Mouse (Mus musculus) liver, embryonic 15.5 days (tissue): ENCODE results near the gene Pdx1. TPM values are rescaled to one million over a fixed set of nuclear protein-coding genes. Genes with fewer than 3 reads are reported as not detected.

Source experiments
- ATAC-seq: fragments of 200-750 bp; cut with Nextera tagmentation; 2 replicates; pipeline ENCODE4 v1.8.0; 2017; ENCODE audit warnings: moderate number of reproducible peaks, mild to moderate bottlenecking, moderate library complexity; ENCODE audit not compliant: insufficient read depth
- H3K27ac ChIP-seq: fragments of 300-500 bp; sonication (generic); replicated peaks from 2 replicates; pipeline ENCODE4 v1.5.1; 2015; ENCODE audit warnings: mild to moderate bottlenecking, inconsistent platforms
- H3K27me3 ChIP-seq: fragments of 300-500 bp; sonication (generic); 2 replicates; pipeline ENCODE4 v1.6.1; 2015; ENCODE audit warnings: mild to moderate bottlenecking, inconsistent platforms
- H3K36me3 ChIP-seq: fragments of 300-500 bp; sonication (generic); replicated peaks from 2 replicates; pipeline ENCODE4 v1.6.1; 2015; ENCODE audit warnings: moderate library complexity, mild to moderate bottlenecking, inconsistent platforms
- H3K4me1 ChIP-seq: fragments of 300-500 bp; sonication (generic); replicated peaks from 2 replicates; pipeline ENCODE4 v1.6.1; 2015; ENCODE audit warnings: inconsistent platforms
- H3K4me2 ChIP-seq: fragments of 300-500 bp; sonication (generic); 2 replicates; pipeline ENCODE4 v1.6.1; 2015; ENCODE audit warnings: moderate library complexity, mild to moderate bottlenecking, inconsistent platforms
- H3K4me3 ChIP-seq: fragments of 300-500 bp; sonication (generic); replicated peaks from 2 replicates; pipeline ENCODE4 v1.5.1; 2015; ENCODE audit warnings: mild to moderate bottlenecking, inconsistent platforms
- H3K9ac ChIP-seq: fragments of 300-500 bp; sonication (generic); 2 replicates; pipeline ENCODE4 v1.6.1; 2015; ENCODE audit warnings: moderate library complexity, mild to moderate bottlenecking, inconsistent platforms
- H3K9me3 ChIP-seq: fragments of 300-500 bp; sonication (generic); replicated peaks from 2 replicates; pipeline ENCODE4 v1.6.1; 2016; ENCODE audit warnings: inconsistent platforms
- WGBS: fragments of 180-500 bp; shearing (Covaris S2); methylation state at CpG from one replicate; pipeline ENCODE4 v1.1.7; 2015; ENCODE audit warnings: mixed read lengths; ENCODE audit not compliant: insufficient replicate concordance; 5-methylcytosine and 5-hydroxymethylcytosine counted together
- microRNA-seq: library from miRNA; unstranded; fragments of <30 nt; microRNA quantifications from one replicate; pipeline ENCODE4, GENCODE M21; 2016
- polyA plus RNA-seq: library from polyadenylated mRNA; unstranded; fragments of >200 nt; fragmentation: Nextera tagmentation; extraction: Ambion mirVana; gene quantifications from 2 replicates; pipeline ENCODE4 v1.2.1, GENCODE M21; 2015

The Pdx1 gene
- polyA plus RNA-seq, 1 experiment from 2014 or later = not detected

- H3K27me3 ChIP-seq = peaks cover 94% of the 10 kb centered on the region
- 3% methylated on average over 39 of the region's 39 CpGs for WGBS
- no peak overlapping the region; the same call in 1 of the 2 replicates for H3K4me2 ChIP-seq
- no peak for ATAC-seq
- H3K36me3 ChIP-seq = no peaks in the 10 kb centered on the region
- H3K9me3 ChIP-seq = no peaks in the 10 kb centered on the region
- no peaks in the 10 kb centered on the region for H3K4me1 ChIP-seq
- no peak overlapping the region for H3K27ac ChIP-seq
- H3K4me3 ChIP-seq = no peak overlapping the region
- H3K9ac ChIP-seq = no peak overlapping the region
Observed at GRCm38 (mm10) chr5:147314646-147315431, 45.1 kb downstream of the Pdx1 start.

GRCm38 (mm10) chr5:147315432-147316075 lies 45.8 kb downstream of the Pdx1 start:
- no peak overlapping the region for H3K9ac ChIP-seq
- no peak overlapping the region for H3K27ac ChIP-seq
- H3K4me3 ChIP-seq = no peak overlapping the region
- peaks cover 87% of the 10 kb centered on the region for H3K27me3 ChIP-seq
- no peak for ATAC-seq
- WGBS = 1% methylated on average over 25 of the region's 25 CpGs
- H3K9me3 ChIP-seq = no peaks in the 10 kb centered on the region
- H3K4me2 ChIP-seq = no peak overlapping the region
- H3K36me3 ChIP-seq = no peaks in the 10 kb centered on the region
- H3K4me1 ChIP-seq = no peaks in the 10 kb centered on the region

DNA sequence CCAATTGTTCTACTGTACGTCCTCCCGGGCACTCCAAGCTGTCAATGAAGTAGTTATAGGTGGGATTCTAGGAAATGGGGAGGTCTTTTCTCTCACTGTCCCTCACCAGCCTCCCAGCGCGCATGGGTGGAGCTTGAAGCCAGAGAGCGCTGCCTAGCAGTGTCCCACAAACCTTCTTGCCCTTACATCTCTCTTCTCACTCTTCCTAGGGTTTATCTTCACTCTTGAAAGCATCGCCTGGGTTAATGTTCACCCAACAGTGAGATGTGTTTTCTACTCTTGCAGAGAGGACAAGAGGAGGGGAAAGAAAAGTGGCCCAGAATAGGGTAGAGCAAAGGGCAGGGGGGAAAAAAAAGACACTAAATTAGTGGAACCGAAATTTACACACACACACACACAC lies 47.6 kb downstream of the Pdx1 start:
- Histone ChIP-seq H3K4me1 (no peaks in the 10 kb centered on the region), H3K9ac (no peak overlapping the region), H3K27ac (no peak overlapping the region), H3K36me3 (no peaks in the 10 kb centered on the region), H3K4me3 (no peak overlapping the region), H3K9me3 (no peaks in the 10 kb centered on the region), H3K27me3 (peaks cover 81% of the 10 kb centered on the region), H3K4me2 (no peak overlapping the region)
- ATAC-seq = no peak
- 12% methylated on average over 7 of the region's 7 CpGs for WGBS

GRCm38 (mm10) chr5:147317991-147318390 lies 48.2 kb downstream of the Pdx1 start:
- H3K9me3 ChIP-seq = no peaks in the 10 kb centered on the region
- no peak overlapping the region for H3K4me2 ChIP-seq
- H3K4me3 ChIP-seq = no peak overlapping the region
- no peak overlapping the region for H3K27ac ChIP-seq
- no peaks in the 10 kb centered on the region for H3K36me3 ChIP-seq
- WGBS = 31% methylated on average over 7 of the region's 7 CpGs
- H3K4me1 ChIP-seq = 0 out of 2 replicates have a peak, but pooled peaks cover 7% of the 10 kb centered on the region
- H3K27me3 ChIP-seq = peaks cover 79% of the 10 kb centered on the region
- no peak for ATAC-seq
- H3K9ac ChIP-seq = no peak overlapping the region

DNA sequence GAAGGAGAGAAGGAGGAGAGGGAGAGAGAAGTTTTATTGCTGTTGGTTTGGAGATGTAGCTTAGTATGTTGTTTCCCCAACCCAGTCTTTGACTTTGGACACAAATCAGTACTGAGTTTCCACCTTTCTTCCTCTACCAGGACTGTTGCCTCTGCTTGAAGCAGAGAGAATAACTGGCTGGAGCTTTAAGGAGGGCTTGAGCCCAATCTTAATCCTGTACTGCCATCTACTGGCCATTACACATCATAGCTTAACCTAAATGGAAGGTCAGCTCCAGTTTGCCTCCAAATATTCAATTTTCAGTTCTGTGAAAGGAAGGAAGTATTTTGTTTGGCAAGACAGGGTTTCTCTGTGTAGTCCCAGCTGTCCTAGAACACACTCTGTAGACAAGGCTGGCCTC lies 49.9 kb downstream of the Pdx1 start:
- H3K9me3 ChIP-seq = no peaks in the 10 kb centered on the region
- H3K4me2 ChIP-seq = no peak overlapping the region
- no peak overlapping the region for H3K4me3 ChIP-seq
- no peak overlapping the region for H3K27ac ChIP-seq
- no peak for ATAC-seq
- H3K27me3 ChIP-seq = peaks cover 62% of the 10 kb centered on the region
- H3K9ac ChIP-seq = no peak overlapping the region
- H3K4me1 ChIP-seq = 0 out of 2 replicates have a peak, but pooled peaks cover 10% of the 10 kb centered on the region
- H3K36me3 ChIP-seq = no peaks in the 10 kb centered on the region

DNA sequence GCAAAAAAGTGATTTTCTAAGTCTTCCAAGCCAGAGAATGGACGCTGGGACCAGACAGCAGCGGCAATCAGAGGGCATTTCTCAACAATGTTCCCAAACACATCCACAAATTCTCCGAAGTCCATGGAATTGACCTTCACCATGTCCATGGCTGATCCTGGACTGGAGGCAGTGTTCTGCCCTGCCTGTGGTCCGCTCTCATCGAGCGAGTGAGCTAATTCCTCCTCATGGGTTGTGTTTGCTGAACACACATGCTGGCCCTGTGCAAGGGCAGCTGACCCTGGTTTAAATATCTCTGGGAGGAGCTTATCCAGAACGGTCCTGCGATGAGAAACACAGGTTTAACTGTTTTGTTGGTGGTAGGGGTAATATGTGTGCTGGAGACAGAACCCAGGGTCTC lies 52.4 kb downstream of the Pdx1 start, which contains the start of gene Urad:
Gene Urad (minus strand): TSS at position 258 of the 400 bp plus-strand sequence.
- WGBS = 50% methylated on average over 8 of the region's 8 CpGs
- 0 out of 2 replicates have a peak within 1 kb of the TSS, but pooled peaks have one; percentile 14 for H3K27ac ChIP-seq
- peak within 1 kb of the TSS; percentile 18; the same call in 1 of the 2 replicates for H3K4me2 ChIP-seq
- peaks cover 37% of the 10 kb centered on the region for H3K27me3 ChIP-seq
- H3K4me1 ChIP-seq = 0 out of 2 replicates have a peak, but pooled peaks cover 10% of the 10 kb centered on the region
- peak; percentile 78 for ATAC-seq
- no peak within 1 kb of the TSS for H3K4me3 ChIP-seq
- no peaks in the 10 kb centered on the region for H3K36me3 ChIP-seq
- no peaks in the 10 kb centered on the region for H3K9me3 ChIP-seq
- no peak within 1 kb of the TSS for H3K9ac ChIP-seq

GRCm38 (mm10) chr5:147323237-147323917 lies 53.6 kb downstream of the Pdx1 start:
- 4% methylated on average over 17 of the region's 17 CpGs for WGBS
- H3K4me2 ChIP-seq = peak overlapping the region; percentile 18; the same call in 1 of the 2 replicates
- H3K9ac ChIP-seq = no peak overlapping the region
- H3K4me3 ChIP-seq = no peak overlapping the region
- H3K27ac ChIP-seq = no peak overlapping the region
- ATAC-seq = no peak
- H3K9me3 ChIP-seq = no peaks in the 10 kb centered on the region
- H3K27me3 ChIP-seq = peaks cover 25% of the 10 kb centered on the region
- no peaks in the 10 kb centered on the region for H3K36me3 ChIP-seq
- H3K4me1 ChIP-seq = 0 out of 2 replicates have a peak, but pooled peaks cover 10% of the 10 kb centered on the region

Small RNAs within 50 kb of the gene (microRNA-seq; reads per million reads assigned to microRNA genes)
- not detected for gene Mir7k

Other genes starting within 250 kb of the Pdx1 start
- 4.7 and 4.9 TPM in 2 replicates for gene Lnx2, start 193.4 kb upstream of the Pdx1 start, polyA plus RNA-seq
- gene Polr1d, start 192.9 kb upstream of the Pdx1 start, polyA plus RNA-seq = 62.4 and 68.0 TPM in 2 replicates
- gene Gsx1, start 81.3 kb upstream of the Pdx1 start, polyA plus RNA-seq = not detected in 2 replicates
- gene Cdx2, start 37.3 kb downstream of the Pdx1 start, polyA plus RNA-seq = not detected in 2 replicates
- gene Urad, start 52.5 kb downstream of the Pdx1 start, polyA plus RNA-seq = 1.0 and 1.5 TPM in 2 replicates
- gene Flt3, start 130.5 kb downstream of the Pdx1 start, polyA plus RNA-seq = 1.4 and 1.8 TPM in 2 replicates
- 28.7 and 30.0 TPM in 2 replicates for gene Pan3, start 160.2 kb downstream of the Pdx1 start, polyA plus RNA-seq